Mouse (Mus musculus): ENCODE measurements at regions not wholly inside any gene's neighbourhood (a gene's known extent, or its start where the extent isn't known, plus 50 kb on each side); places are given as distances from the start of the nearest gene placed in this dataset.

DNA sequence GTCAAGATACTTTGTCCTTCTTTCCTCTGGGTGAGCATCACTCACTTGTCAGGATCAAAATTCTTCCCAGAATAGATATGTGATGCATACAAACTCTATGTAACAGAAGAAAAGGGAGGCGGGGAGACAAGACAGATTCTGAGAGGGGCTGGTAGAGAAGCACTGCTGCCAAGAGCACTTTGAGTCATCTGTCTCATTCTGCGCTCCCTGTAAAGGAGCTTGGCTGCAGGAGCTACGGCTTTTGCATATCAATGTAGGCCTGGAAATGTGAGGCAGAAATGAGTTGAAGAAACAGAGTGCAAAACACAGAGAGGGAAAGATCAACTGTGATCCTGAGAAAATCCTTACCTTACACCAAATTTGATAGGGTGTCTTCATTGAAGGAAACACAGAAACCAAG, 162.6 kb upstream of the Syndig1 start:
- TF ChIP-seq CTCF (IDR thresholded peaks at IDR 0.05; ENCODE audit: low read depth): no peak
- no peak for TF ChIP-seq EP300 (IDR thresholded peaks at IDR 0.05; ENCODE audit: low read depth)
